Mouse (Mus musculus): Measurements from ENCODE around the gene Arhgap33. TPM values are rescaled to one million over a fixed set of nuclear protein-coding genes. Genes with fewer than 3 reads are reported as not detected.
"Not testable (repeated sequence)": the region's sequence is repeated elsewhere in the genome, so short reads cannot be mapped to it uniquely, and the experiment has no call there.

Gene Arhgap33
- polyA plus RNA-seq, 1 experiment from 2014 or later = 158 TPM

DNA sequence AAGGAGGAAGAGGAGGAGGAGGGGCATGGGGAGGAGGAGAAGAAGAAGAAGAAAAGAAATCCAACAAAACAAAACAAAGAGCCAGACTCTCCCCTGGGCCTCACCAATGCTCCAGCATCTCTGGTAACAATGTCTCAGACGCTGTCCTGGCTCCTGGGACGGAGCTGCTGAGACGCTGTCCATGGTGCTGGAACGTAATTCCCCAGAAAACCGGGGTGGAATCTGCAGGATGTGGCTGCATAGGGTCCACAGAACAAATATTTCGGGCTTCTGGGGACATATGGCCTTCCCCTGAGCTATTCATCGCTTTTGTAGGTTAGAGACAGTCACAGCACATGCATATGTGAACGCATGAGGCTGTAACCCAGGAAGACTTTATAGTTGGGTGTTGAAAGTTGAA is 50.6 kb downstream of the Arhgap33 start:
- ATAC-seq (replicated peaks) = no peak
- Histone ChIP-seq H3K27me3 (replicated peaks) (peaks cover 3% of the 10 kb centered on the region; the same call in 1 of the 2 replicates), H3K9ac (no peak overlapping the region), H3K4me2 (no peak overlapping the region), H3K36me3 (replicated peaks) (no peaks in the 10 kb centered on the region), H3K9me3 (no peaks in the 10 kb centered on the region), H3K4me3 (no peak overlapping the region), H3K27ac (no peak overlapping the region), H3K4me1 (no peaks in the 10 kb centered on the region)
- WGBS = 19% methylated on average over 8 of the region's 8 CpGs

GRCm38 (mm10) chr7:30477415-30478381 is 57.2 kb downstream of the Arhgap33 start:
- peak overlapping the region; percentile 61 for H3K4me2 ChIP-seq
- no peaks in the 10 kb centered on the region for H3K36me3 ChIP-seq (replicated peaks)
- H3K27ac ChIP-seq = peak overlapping the region; percentile 23
- H3K27me3 ChIP-seq (replicated peaks) = no peaks in the 10 kb centered on the region
- 5% methylated on average over 30 of the region's 32 CpGs for WGBS
- peak overlapping the region; percentile 35; the same call in 1 of the 2 replicates for H3K9ac ChIP-seq
- H3K9me3 ChIP-seq = no peaks in the 10 kb centered on the region
- peaks cover 12% of the 10 kb centered on the region for H3K4me1 ChIP-seq
- ATAC-seq (replicated peaks) = peak; percentile 52
- peak overlapping the region; percentile 38 for H3K4me3 ChIP-seq

DNA sequence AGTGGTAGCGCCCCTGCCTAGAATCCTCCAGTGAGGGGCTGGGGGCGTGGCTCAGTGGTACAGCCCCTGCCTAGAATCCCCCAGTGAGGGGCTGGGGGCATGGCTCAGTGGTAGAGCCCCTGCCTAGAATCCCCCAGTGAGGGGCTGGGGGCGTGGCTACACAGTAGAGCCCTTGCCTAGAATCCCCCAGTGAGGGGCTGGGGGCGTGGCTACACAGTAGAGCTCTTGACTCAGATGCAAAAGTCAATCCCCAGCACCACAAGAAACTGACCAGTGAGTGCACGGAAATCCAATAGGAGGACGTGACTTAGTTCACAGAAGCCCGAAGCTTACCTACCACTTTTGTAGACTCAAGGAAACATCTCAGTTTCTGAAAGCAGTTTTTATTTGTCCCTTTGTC is 58.7 kb downstream of the Arhgap33 start:
- not testable (repeated sequence) for ATAC-seq (replicated peaks); H3K4me3 ChIP-seq; H3K9me3 ChIP-seq; H3K9ac ChIP-seq; H3K27ac ChIP-seq; H3K36me3 ChIP-seq (replicated peaks); H3K27me3 ChIP-seq (replicated peaks); H3K4me2 ChIP-seq
- 92% methylated on average over 7 of the region's 7 CpGs for WGBS
- peaks cover 12% of the 10 kb centered on the region for H3K4me1 ChIP-seq

- H3K9ac ChIP-seq = no peak overlapping the region
- no peak overlapping the region for H3K27ac ChIP-seq
- H3K4me2 ChIP-seq = no peak overlapping the region
- no peaks in the 10 kb centered on the region for H3K27me3 ChIP-seq (replicated peaks)
- H3K9me3 ChIP-seq = no peaks in the 10 kb centered on the region
- no peak overlapping the region for H3K4me3 ChIP-seq
- 65% methylated on average over 4 of the region's 4 CpGs for WGBS
- H3K4me1 ChIP-seq = peaks cover 12% of the 10 kb centered on the region
- no peaks in the 10 kb centered on the region for H3K36me3 ChIP-seq (replicated peaks)
- ATAC-seq (replicated peaks) = no peak
These were observed 59.9 kb downstream of the Arhgap33 start for GRCm38 (mm10) chr7:30474999-30475398.

- no peaks in the 10 kb centered on the region for H3K9me3 ChIP-seq
- ATAC-seq (replicated peaks) = no peak
- H3K4me1 ChIP-seq = peaks cover 2% of the 10 kb centered on the region
- H3K4me2 ChIP-seq = no peak overlapping the region
- peaks cover 9% of the 10 kb centered on the region for H3K27me3 ChIP-seq (replicated peaks)
- H3K4me3 ChIP-seq = no peak overlapping the region
- H3K27ac ChIP-seq = no peak overlapping the region
- no peak overlapping the region for H3K9ac ChIP-seq
- 49% methylated on average over 5 of the region's 5 CpGs for WGBS
- H3K36me3 ChIP-seq (replicated peaks) = no peaks in the 10 kb centered on the region
These were observed 62.4 kb downstream of the Arhgap33 start for GRCm38 (mm10) chr7:30472411-30472810.

Small RNA genes lying within 50 kb of the gene (microRNA-seq; reads per million reads assigned to microRNA genes)
- 0.92 reads per million for gene Gm38670

Other genes with a start within 250 kb of the Arhgap33 start
- 106 and 110 TPM in 2 replicates for gene Clip3, start 243.3 kb downstream of the Arhgap33 start, polyA plus RNA-seq (2015; fragmentation: Nextera tagmentation; extraction: Ambion mirVana)
- 134 and 135 TPM in 2 replicates for gene Alkbh6, start 226.3 kb downstream of the Arhgap33 start, polyA plus RNA-seq (2015; fragmentation: Nextera tagmentation; extraction: Ambion mirVana)
- 16.6 and 17.5 TPM in 2 replicates for gene Syne4, start 220.3 kb downstream of the Arhgap33 start, polyA plus RNA-seq (2015; fragmentation: Nextera tagmentation; extraction: Ambion mirVana)
- gene E130208F15Rik, start 213.3 kb downstream of the Arhgap33 start, polyA plus RNA-seq (2015; fragmentation: Nextera tagmentation; extraction: Ambion mirVana) = 0.23 and 2.0 TPM in 2 replicates
- gene Sdhaf1, start 211.2 kb downstream of the Arhgap33 start, polyA plus RNA-seq (2015; fragmentation: Nextera tagmentation; extraction: Ambion mirVana) = 16.7 and 17.1 TPM in 2 replicates
- 16.3 and 17.9 TPM in 2 replicates for gene Lrfn3, start 172.3 kb downstream of the Arhgap33 start, polyA plus RNA-seq (2015; fragmentation: Nextera tagmentation; extraction: Ambion mirVana)
- gene Tyrobp, start 121.3 kb downstream of the Arhgap33 start, polyA plus RNA-seq (2015; fragmentation: Nextera tagmentation; extraction: Ambion mirVana) = 27.8 and 36.6 TPM in 2 replicates
- gene Hcst, start 115.2 kb downstream of the Arhgap33 start, polyA plus RNA-seq (2015; fragmentation: Nextera tagmentation; extraction: Ambion mirVana) = 0.53 and 0.59 TPM in 2 replicates
- 2.4 and 2.8 TPM in 2 replicates for gene Nfkbid, start 113.3 kb downstream of the Arhgap33 start, polyA plus RNA-seq (2015; fragmentation: Nextera tagmentation; extraction: Ambion mirVana)
- 790 and 817 TPM in 2 replicates for gene Aplp1, start 89.5 kb downstream of the Arhgap33 start, polyA plus RNA-seq (2015; fragmentation: Nextera tagmentation; extraction: Ambion mirVana)
- 1.3 and 2.7 TPM in 2 replicates for gene Kirrel2, start 77.4 kb downstream of the Arhgap33 start, polyA plus RNA-seq (2015; fragmentation: Nextera tagmentation; extraction: Ambion mirVana)
- gene Nphs1, start 76.7 kb downstream of the Arhgap33 start, polyA plus RNA-seq (2015; fragmentation: Nextera tagmentation; extraction: Ambion mirVana) = 0.41 and 0.61 TPM in 2 replicates
- gene Prodh2, start 41.4 kb downstream of the Arhgap33 start, polyA plus RNA-seq (2015; fragmentation: Nextera tagmentation; extraction: Ambion mirVana) = not detected in 2 replicates
- gene Hspb6, start 17.1 kb upstream of the Arhgap33 start, polyA plus RNA-seq (2015; fragmentation: Nextera tagmentation; extraction: Ambion mirVana) = 7.8 and 9.9 TPM in 2 replicates
- gene Proser3, start 17.2 kb upstream of the Arhgap33 start, polyA plus RNA-seq (2015; fragmentation: Nextera tagmentation; extraction: Ambion mirVana) = 7.7 and 9.4 TPM in 2 replicates
- gene Lin37, start 24.8 kb upstream of the Arhgap33 start, polyA plus RNA-seq (2015; fragmentation: Nextera tagmentation; extraction: Ambion mirVana) = 53.6 and 63.8 TPM in 2 replicates
- 87.2 and 90.7 TPM in 2 replicates for gene U2af1l4, start 28.2 kb upstream of the Arhgap33 start, polyA plus RNA-seq (2015; fragmentation: Nextera tagmentation; extraction: Ambion mirVana)
- gene Gm49396, start 28.3 kb upstream of the Arhgap33 start, polyA plus RNA-seq (2015; fragmentation: Nextera tagmentation; extraction: Ambion mirVana) = 18.5 and 20.7 TPM in 2 replicates
- gene Psenen, start 28.6 kb upstream of the Arhgap33 start, polyA plus RNA-seq (2015; fragmentation: Nextera tagmentation; extraction: Ambion mirVana) = 121 and 123 TPM in 2 replicates
- gene Igflr1, start 30.4 kb upstream of the Arhgap33 start, polyA plus RNA-seq (2015; fragmentation: Nextera tagmentation; extraction: Ambion mirVana) = 8.0 and 8.1 TPM in 2 replicates
- 12.1 and 12.3 TPM in 2 replicates for gene Kmt2b, start 53.7 kb upstream of the Arhgap33 start, polyA plus RNA-seq (2015; fragmentation: Nextera tagmentation; extraction: Ambion mirVana)
- gene Zbtb32, start 63.8 kb upstream of the Arhgap33 start, polyA plus RNA-seq (2015; fragmentation: Nextera tagmentation; extraction: Ambion mirVana) = 0.36 and 0.41 TPM in 2 replicates
- gene Upk1a, start 77.8 kb upstream of the Arhgap33 start, polyA plus RNA-seq (2015; fragmentation: Nextera tagmentation; extraction: Ambion mirVana) = 0.51 and 0.58 TPM in 2 replicates
- gene Cox6b1, start 91.1 kb upstream of the Arhgap33 start, polyA plus RNA-seq (2015; fragmentation: Nextera tagmentation; extraction: Ambion mirVana) = 1,061 and 1,083 TPM in 2 replicates
- gene Etv2, start 100.8 kb upstream of the Arhgap33 start, polyA plus RNA-seq (2015; fragmentation: Nextera tagmentation; extraction: Ambion mirVana) = not detected in 2 replicates
- 145 and 149 TPM in 2 replicates for gene Rbm42, start 115.3 kb upstream of the Arhgap33 start, polyA plus RNA-seq (2015; fragmentation: Nextera tagmentation; extraction: Ambion mirVana)
- 28.1 and 29.7 TPM in 2 replicates for gene Haus5, start 129.9 kb upstream of the Arhgap33 start, polyA plus RNA-seq (2015; fragmentation: Nextera tagmentation; extraction: Ambion mirVana)
- gene Pmis2, start 136.5 kb upstream of the Arhgap33 start, polyA plus RNA-seq (2015; fragmentation: Nextera tagmentation; extraction: Ambion mirVana) = not detected in 2 replicates
- not detected in 2 replicates for gene 2200002J24Rik, start 163.9 kb upstream of the Arhgap33 start, polyA plus RNA-seq (2015; fragmentation: Nextera tagmentation; extraction: Ambion mirVana)
- gene Atp4a, start 177.1 kb upstream of the Arhgap33 start, polyA plus RNA-seq (2015; fragmentation: Nextera tagmentation; extraction: Ambion mirVana) = 1.7 and 1.8 TPM in 2 replicates
- 242 and 252 TPM in 2 replicates for gene Tmem147, start 194.5 kb upstream of the Arhgap33 start, polyA plus RNA-seq (2015; fragmentation: Nextera tagmentation; extraction: Ambion mirVana)
- 0.72 and 1.6 TPM in 2 replicates for gene Gapdhs, start 208.6 kb upstream of the Arhgap33 start, polyA plus RNA-seq (2015; fragmentation: Nextera tagmentation; extraction: Ambion mirVana)
- gene Sbsn, start 216.4 kb upstream of the Arhgap33 start, polyA plus RNA-seq (2015; fragmentation: Nextera tagmentation; extraction: Ambion mirVana) = 2.4 and 3.0 TPM in 2 replicates
- gene Dmkn, start 228.7 kb upstream of the Arhgap33 start, polyA plus RNA-seq (2015; fragmentation: Nextera tagmentation; extraction: Ambion mirVana) = 1.2 and 3.4 TPM in 2 replicates